Mouse (Mus musculus): ENCODE results near the gene Zfp459. TPM values are rescaled to one million over a fixed set of nuclear protein-coding genes. Genes with fewer than 3 reads are reported as not detected.
"Not testable (repeated sequence)": the region's sequence is repeated elsewhere in the genome, so short reads cannot be mapped to it uniquely, and the experiment has no call there.

Zfp459 gene
- 1.1 and 1.2 TPM in 2 replicates for polyA plus RNA-seq (2014; fragmentation: Nextera tagmentation; extraction: Ambion mirVana)

DNA sequence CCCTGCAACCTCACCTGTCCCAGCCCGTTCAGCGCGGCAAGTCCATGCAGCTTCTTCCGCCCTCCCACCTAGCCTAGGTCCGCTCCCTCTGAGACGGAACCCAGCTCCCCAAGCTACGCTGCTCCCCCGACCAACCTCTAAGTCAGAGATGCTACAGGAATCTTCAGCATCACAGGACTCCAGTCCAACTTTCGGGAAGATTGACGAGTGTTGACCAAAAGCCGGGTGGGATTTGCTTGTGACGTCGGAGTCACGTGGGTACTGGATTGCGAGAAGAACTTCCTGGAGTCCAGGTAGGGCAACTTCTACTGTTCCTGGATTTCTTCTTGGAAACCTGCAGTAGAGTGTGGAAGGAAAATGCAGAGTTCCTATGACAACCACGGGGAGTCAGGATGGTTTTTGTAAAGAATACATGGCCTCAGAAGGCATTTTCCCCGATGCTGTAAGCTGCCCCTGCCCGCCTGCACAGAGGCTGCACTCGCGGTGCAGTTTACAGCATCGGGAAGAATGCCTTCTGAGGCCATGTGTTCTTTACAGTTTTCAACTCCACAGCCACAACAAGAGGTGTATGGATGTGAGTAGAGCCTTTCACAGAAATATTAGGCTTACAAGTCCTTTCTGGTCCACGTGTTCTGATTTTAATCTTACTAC lies at the start of gene Zfp459:
Gene Zfp459 (minus strand): TSS at position 212 of the 651 bp plus-strand sequence.
- WGBS: 3% methylated on average over 22 of the region's 22 CpGs
- no peaks in the 10 kb centered on the region for H3K4me1 ChIP-seq (ENCODE audit: control insufficient read depth, insufficient read depth, low read length)
- H3K9ac ChIP-seq (replicated peaks; ENCODE audit: low read length): peak within 1 kb of the TSS; percentile 48
- no peaks in the 10 kb centered on the region for H3K9me3 ChIP-seq (replicated peaks; ENCODE audit: control insufficient read depth, low read length)
- ATAC-seq (replicated peaks; ENCODE audit: insufficient number of reproducible peaks, low FRiP score, low TSS enrichment, low read depth) (peak; percentile 78), DNase-seq (ENCODE audit: low spot score) (peak; percentile 70)
- no peak within 1 kb of the TSS for H3K27ac ChIP-seq (replicated peaks; ENCODE audit: low read depth, low read length)
- no peaks in the 10 kb centered on the region for H3K36me3 ChIP-seq (replicated peaks; ENCODE audit: control insufficient read depth, insufficient read depth, low read depth, low read length)
- H3K4me2 ChIP-seq (ENCODE audit: low read depth, low read length): peak within 1 kb of the TSS; percentile 70
- peak within 1 kb of the TSS; percentile 54 for H3K4me3 ChIP-seq (ENCODE audit: low read depth, low read length)
- H3K27me3 ChIP-seq (ENCODE audit: control insufficient read depth, insufficient read depth, low read length): no peaks in the 10 kb centered on the region

- Histone ChIP-seq H3K9me3 (replicated peaks; ENCODE audit: control insufficient read depth, low read length) (no peaks in the 10 kb centered on the region), H3K4me1 (ENCODE audit: control insufficient read depth, insufficient read depth, low read length) (no peaks in the 10 kb centered on the region), H3K27ac (replicated peaks; ENCODE audit: low read depth, low read length) (no peak overlapping the region), H3K36me3 (replicated peaks; ENCODE audit: control insufficient read depth, insufficient read depth, low read depth, low read length) (no peaks in the 10 kb centered on the region), H3K4me3 (ENCODE audit: low read depth, low read length) (no peak overlapping the region), H3K9ac (replicated peaks; ENCODE audit: low read length) (no peak overlapping the region), H3K4me2 (ENCODE audit: low read depth, low read length) (no peak overlapping the region), H3K27me3 (ENCODE audit: control insufficient read depth, insufficient read depth, low read length) (no peaks in the 10 kb centered on the region)
- ATAC-seq (replicated peaks; ENCODE audit: insufficient number of reproducible peaks, low FRiP score, low TSS enrichment, low read depth): no peak
- no peak for DNase-seq (ENCODE audit: low spot score)
- 87% methylated on average over 3 of the region's 3 CpGs for WGBS
Observed at GRCm38 (mm10) chr13:67469274-67469673, 48.1 kb upstream of the Zfp459 start.

DNA sequence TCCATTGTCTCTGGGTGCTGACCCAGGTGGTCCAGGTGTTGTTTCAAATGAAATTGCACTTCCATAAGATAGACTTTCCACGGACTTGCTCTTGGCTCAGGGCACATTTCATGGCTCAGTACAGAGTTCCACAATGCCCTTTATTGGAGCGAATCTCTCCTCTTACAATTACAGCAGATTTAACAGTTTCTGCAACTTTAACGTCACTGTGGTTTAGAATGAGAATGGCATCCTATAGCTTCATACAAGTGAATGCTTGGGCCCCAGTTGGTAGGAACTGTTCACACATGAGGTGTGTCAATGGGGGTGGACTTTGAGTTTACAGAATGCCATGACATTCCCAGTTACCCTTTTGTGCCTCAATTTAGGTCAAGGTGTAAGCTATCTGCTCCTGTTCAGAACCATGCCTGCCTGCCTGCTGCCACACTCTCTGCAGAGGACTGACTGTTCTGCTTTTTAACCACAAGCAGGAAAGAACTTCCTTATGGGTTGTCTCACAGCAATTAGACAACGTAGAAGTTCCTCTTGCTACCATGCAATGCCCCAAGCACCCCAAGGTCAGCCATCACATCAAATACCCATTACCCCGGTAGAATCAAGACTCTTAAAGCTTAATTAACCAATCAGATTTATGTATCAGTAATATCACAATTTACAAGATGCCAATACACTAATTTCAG lies 42.4 kb upstream of the Zfp459 start:
- H3K9me3 ChIP-seq (replicated peaks; ENCODE audit: control insufficient read depth, low read length); H3K4me3 ChIP-seq (ENCODE audit: low read depth, low read length); DNase-seq (ENCODE audit: low spot score); H3K27me3 ChIP-seq (ENCODE audit: control insufficient read depth, insufficient read depth, low read length); H3K4me1 ChIP-seq (ENCODE audit: control insufficient read depth, insufficient read depth, low read length); H3K36me3 ChIP-seq (replicated peaks; ENCODE audit: control insufficient read depth, insufficient read depth, low read depth, low read length); H3K9ac ChIP-seq (replicated peaks; ENCODE audit: low read length); H3K4me2 ChIP-seq (ENCODE audit: low read depth, low read length); ATAC-seq (replicated peaks; ENCODE audit: insufficient number of reproducible peaks, low FRiP score, low TSS enrichment, low read depth); H3K27ac ChIP-seq (replicated peaks; ENCODE audit: low read depth, low read length): not testable (repeated sequence)
- 87% methylated on average over 2 of the region's 5 CpGs for WGBS

DNA sequence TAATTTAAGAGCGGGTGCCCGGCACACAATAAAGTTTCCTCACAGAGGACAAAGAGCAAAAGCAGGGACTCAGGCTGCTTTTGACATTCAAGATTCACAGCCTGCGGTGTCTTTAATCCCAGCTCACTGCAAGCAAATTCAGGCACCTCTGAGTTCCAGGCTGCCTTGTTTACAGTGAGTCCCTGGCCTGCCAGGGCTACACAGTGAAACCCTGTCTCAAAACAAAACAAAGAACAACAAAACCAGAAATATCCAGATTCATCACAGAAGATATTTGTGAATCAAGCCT lies 30.7 kb upstream of the Zfp459 start:
- Histone ChIP-seq H3K36me3 (replicated peaks; ENCODE audit: control insufficient read depth, insufficient read depth, low read depth, low read length) (no peaks in the 10 kb centered on the region), H3K4me2 (ENCODE audit: low read depth, low read length) (peak overlapping the region; percentile 25), H3K27ac (replicated peaks; ENCODE audit: low read depth, low read length) (no peak overlapping the region), H3K4me3 (ENCODE audit: low read depth, low read length) (peak overlapping the region; percentile 50), H3K9ac (replicated peaks; ENCODE audit: low read length) (peak overlapping the region; percentile 57), H3K27me3 (ENCODE audit: control insufficient read depth, insufficient read depth, low read length) (no peaks in the 10 kb centered on the region), H3K9me3 (replicated peaks; ENCODE audit: control insufficient read depth, low read length) (no peaks in the 10 kb centered on the region), H3K4me1 (ENCODE audit: control insufficient read depth, insufficient read depth, low read length) (no peaks in the 10 kb centered on the region)
- 0% methylated on average over 3 of the region's 3 CpGs for WGBS
- DNase-seq (ENCODE audit: low spot score) (no peak), ATAC-seq (replicated peaks; ENCODE audit: insufficient number of reproducible peaks, low FRiP score, low TSS enrichment, low read depth) (no peak)

DNA sequence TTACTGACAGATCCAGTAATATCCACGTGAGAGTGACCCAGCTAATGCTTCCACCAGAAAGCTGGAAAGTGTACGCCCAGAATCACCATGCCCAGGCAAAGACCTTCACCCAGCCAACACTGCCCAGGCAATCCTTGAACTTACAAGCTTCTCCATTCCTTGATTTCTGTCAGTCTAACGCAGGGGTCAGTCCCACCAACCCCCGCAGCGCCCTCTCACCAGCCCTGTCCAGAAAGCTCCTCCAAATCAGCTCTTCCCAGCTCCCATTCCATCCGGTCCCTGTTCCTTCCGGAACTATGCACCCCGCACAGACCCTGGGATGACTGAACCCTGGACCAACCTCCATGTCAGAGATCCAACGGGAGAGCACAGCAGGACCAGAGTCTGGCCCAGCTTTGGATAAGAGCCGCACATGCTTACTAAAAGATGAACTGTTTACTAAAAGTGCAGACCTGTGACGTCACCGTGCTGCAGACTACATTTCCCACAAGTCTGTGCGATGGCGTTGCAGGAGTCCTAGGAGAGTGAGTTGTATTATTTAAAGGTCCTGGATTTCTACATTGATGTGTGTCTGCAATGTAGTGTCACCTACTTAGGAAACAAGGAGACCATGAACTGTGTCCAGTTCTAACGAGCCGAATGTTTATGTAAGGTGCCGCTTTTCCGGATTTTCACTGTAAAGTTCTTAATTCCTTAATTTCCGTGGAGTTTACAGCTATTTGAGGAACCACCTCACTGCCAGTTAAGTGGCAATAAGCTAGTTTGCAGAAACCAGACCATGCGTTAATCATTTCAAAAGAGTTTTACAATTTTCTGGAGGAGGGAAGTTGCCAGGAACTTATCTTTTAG lies 30.2 kb upstream of the Zfp459 start, which contains the start of gene Zfp874a:
Gene Zfp874a (minus strand): TSS at position 453 of the 849 bp plus-strand sequence.
- H3K4me3 ChIP-seq (ENCODE audit: low read depth, low read length): peak within 1 kb of the TSS; percentile 50
- no peaks in the 10 kb centered on the region for H3K36me3 ChIP-seq (replicated peaks; ENCODE audit: control insufficient read depth, insufficient read depth, low read depth, low read length)
- peak within 1 kb of the TSS; percentile 57 for H3K9ac ChIP-seq (replicated peaks; ENCODE audit: low read length)
- no peaks in the 10 kb centered on the region for H3K27me3 ChIP-seq (ENCODE audit: control insufficient read depth, insufficient read depth, low read length)
- H3K4me2 ChIP-seq (ENCODE audit: low read depth, low read length): peak within 1 kb of the TSS; percentile 64
- 3% methylated on average over 20 of the region's 20 CpGs for WGBS
- H3K4me1 ChIP-seq (ENCODE audit: control insufficient read depth, insufficient read depth, low read length): no peaks in the 10 kb centered on the region
- peak; percentile 88 for DNase-seq (ENCODE audit: low spot score)
- no peak within 1 kb of the TSS for H3K27ac ChIP-seq (replicated peaks; ENCODE audit: low read depth, low read length)
- H3K9me3 ChIP-seq (replicated peaks; ENCODE audit: control insufficient read depth, low read length): no peaks in the 10 kb centered on the region
- peak; percentile 94 for ATAC-seq (replicated peaks; ENCODE audit: insufficient number of reproducible peaks, low FRiP score, low TSS enrichment, low read depth)

- H3K9ac ChIP-seq (replicated peaks; ENCODE audit: low read length); H3K27ac ChIP-seq (replicated peaks; ENCODE audit: low read depth, low read length); H3K4me1 ChIP-seq (ENCODE audit: control insufficient read depth, insufficient read depth, low read length); H3K36me3 ChIP-seq (replicated peaks; ENCODE audit: control insufficient read depth, insufficient read depth, low read depth, low read length); H3K9me3 ChIP-seq (replicated peaks; ENCODE audit: control insufficient read depth, low read length); H3K4me3 ChIP-seq (ENCODE audit: low read depth, low read length); H3K4me2 ChIP-seq (ENCODE audit: low read depth, low read length); H3K27me3 ChIP-seq (ENCODE audit: control insufficient read depth, insufficient read depth, low read length); DNase-seq (ENCODE audit: low spot score); ATAC-seq (replicated peaks; ENCODE audit: insufficient number of reproducible peaks, low FRiP score, low TSS enrichment, low read depth): not testable (repeated sequence)
- WGBS: no CpG with 5 or more reads among the region's 3 CpGs
Observed at GRCm38 (mm10) chr13:67437095-67437494, 15.9 kb upstream of the Zfp459 start.

DNA sequence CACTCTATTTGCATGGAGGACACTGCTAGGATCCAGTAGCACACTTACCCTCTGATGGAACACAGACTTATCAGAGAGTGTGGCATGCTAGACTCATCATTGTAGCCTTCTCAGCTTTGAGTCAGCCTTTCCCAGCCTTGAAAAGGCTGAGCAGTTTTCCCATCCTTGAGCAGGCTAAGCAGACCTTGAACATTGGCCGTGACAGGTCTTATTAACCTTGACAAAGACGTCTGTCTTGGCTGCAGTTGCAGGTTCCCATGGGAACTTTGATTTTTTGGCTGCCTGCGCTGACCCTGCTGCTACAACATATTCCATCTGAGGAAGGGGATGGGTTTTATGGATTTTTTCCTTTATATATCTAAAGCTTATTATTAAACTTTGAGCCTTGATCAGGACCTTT lies 6.9 kb upstream of the Zfp459 start:
- Histone ChIP-seq H3K9ac (replicated peaks; ENCODE audit: low read length) (no peak overlapping the region), H3K36me3 (replicated peaks; ENCODE audit: control insufficient read depth, insufficient read depth, low read depth, low read length) (no peaks in the 10 kb centered on the region), H3K9me3 (replicated peaks; ENCODE audit: control insufficient read depth, low read length) (no peaks in the 10 kb centered on the region), H3K4me2 (ENCODE audit: low read depth, low read length) (no peak overlapping the region), H3K4me1 (ENCODE audit: control insufficient read depth, insufficient read depth, low read length) (no peaks in the 10 kb centered on the region), H3K27me3 (ENCODE audit: control insufficient read depth, insufficient read depth, low read length) (no peaks in the 10 kb centered on the region), H3K27ac (replicated peaks; ENCODE audit: low read depth, low read length) (no peak overlapping the region), H3K4me3 (ENCODE audit: low read depth, low read length) (no peak overlapping the region)
- 71% methylated on average over 3 of the region's 3 CpGs for WGBS
- ATAC-seq (replicated peaks; ENCODE audit: insufficient number of reproducible peaks, low FRiP score, low TSS enrichment, low read depth) (no peak), DNase-seq (ENCODE audit: low spot score) (no peak)

GRCm38 (mm10) chr13:67425699-67426098 lies 4.5 kb upstream of the Zfp459 start:
- H3K9me3 ChIP-seq (replicated peaks; ENCODE audit: control insufficient read depth, low read length); H3K27me3 ChIP-seq (ENCODE audit: control insufficient read depth, insufficient read depth, low read length); H3K9ac ChIP-seq (replicated peaks; ENCODE audit: low read length); H3K4me2 ChIP-seq (ENCODE audit: low read depth, low read length); ATAC-seq (replicated peaks; ENCODE audit: insufficient number of reproducible peaks, low FRiP score, low TSS enrichment, low read depth); H3K36me3 ChIP-seq (replicated peaks; ENCODE audit: control insufficient read depth, insufficient read depth, low read depth, low read length); H3K4me1 ChIP-seq (ENCODE audit: control insufficient read depth, insufficient read depth, low read length); H3K4me3 ChIP-seq (ENCODE audit: low read depth, low read length); DNase-seq (ENCODE audit: low spot score); H3K27ac ChIP-seq (replicated peaks; ENCODE audit: low read depth, low read length): not testable (repeated sequence)
